Mouse (Mus musculus) intestine, embryonic 14.5 days (tissue): ENCODE results near the gene Os9. TPM values are rescaled to one million over a fixed set of nuclear protein-coding genes. Genes with fewer than 3 reads are reported as not detected.
A peak's percentile ranks its signal among the peaks of the same experiment; 100 is the strongest.

Source experiments
- ATAC-seq: fragments of 200-750 bp; cut with Nextera tagmentation; replicated peaks from 2 replicates; pipeline ENCODE4 v1.8.0; 2017; ENCODE audit warnings: low read depth, moderate number of reproducible peaks, moderate TSS enrichment, moderate library complexity; ENCODE audit not compliant: low FRiP score, low TSS enrichment
- DNase-seq: peaks from one replicate; pipeline ENCODE4 v3.0.0-alpha.2; 2018; ENCODE audit warnings: low spot score
- H3K27ac ChIP-seq: fragments of 300-500 bp; sonication (generic); 2 replicates; pipeline ENCODE4 v1.5.1; 2014; ENCODE audit warnings: low read depth, mild to moderate bottlenecking, control low read depth
- H3K27me3 ChIP-seq: fragments of 300-500 bp; sonication (generic); replicated peaks from 2 replicates; pipeline ENCODE4 v1.6.1; 2014; ENCODE audit warnings: low read length, control low read depth; ENCODE audit not compliant: control insufficient read depth, insufficient read depth
- H3K36me3 ChIP-seq: fragments of 300-500 bp; sonication (generic); 2 replicates; pipeline ENCODE4 v1.6.1; 2014; ENCODE audit warnings: low read length, control low read depth; ENCODE audit not compliant: control insufficient read depth, insufficient read depth
- H3K4me1 ChIP-seq: fragments of 300-500 bp; sonication (generic); replicated peaks from 2 replicates; pipeline ENCODE4 v1.6.1; 2014; ENCODE audit warnings: low read length, control low read depth, mixed read lengths; ENCODE audit not compliant: control insufficient read depth, insufficient read depth
- H3K4me2 ChIP-seq: fragments of 300-500 bp; sonication (generic); 2 replicates; pipeline ENCODE4 v1.6.1; 2014; ENCODE audit warnings: low read length
- H3K4me3 ChIP-seq: fragments of 300-500 bp; sonication (generic); 2 replicates; pipeline ENCODE4 v1.5.1; 2014; ENCODE audit warnings: low read depth, low read length, control low read depth, mixed read lengths
- H3K9ac ChIP-seq: fragments of 300-500 bp; sonication (generic); 2 replicates; pipeline ENCODE4 v1.6.1; 2014; ENCODE audit warnings: mild to moderate bottlenecking, low read length
- H3K9me3 ChIP-seq: fragments of 300-500 bp; sonication (generic); 2 replicates; pipeline ENCODE4 v1.6.1; 2016; ENCODE audit warnings: low read length, control low read depth; ENCODE audit not compliant: control insufficient read depth
- WGBS: fragments of 180-500 bp; shearing (Covaris S2); extraction: QIAGEN DNeasy Blood & Tissue Kit; methylation state at CpG from one replicate; pipeline ENCODE4 v1.1.7; 2014; 5-methylcytosine and 5-hydroxymethylcytosine counted together
- polyA plus RNA-seq: library from polyadenylated mRNA; unstranded; fragments of >200 nt; fragmentation: Nextera tagmentation; extraction: Ambion mirVana; gene quantifications from 2 replicates; pipeline ENCODE4 v1.2.1, GENCODE M21; 2014

Gene Os9
- polyA plus RNA-seq, 1 experiment from 2014 or later: 51.6 TPM

DNA sequence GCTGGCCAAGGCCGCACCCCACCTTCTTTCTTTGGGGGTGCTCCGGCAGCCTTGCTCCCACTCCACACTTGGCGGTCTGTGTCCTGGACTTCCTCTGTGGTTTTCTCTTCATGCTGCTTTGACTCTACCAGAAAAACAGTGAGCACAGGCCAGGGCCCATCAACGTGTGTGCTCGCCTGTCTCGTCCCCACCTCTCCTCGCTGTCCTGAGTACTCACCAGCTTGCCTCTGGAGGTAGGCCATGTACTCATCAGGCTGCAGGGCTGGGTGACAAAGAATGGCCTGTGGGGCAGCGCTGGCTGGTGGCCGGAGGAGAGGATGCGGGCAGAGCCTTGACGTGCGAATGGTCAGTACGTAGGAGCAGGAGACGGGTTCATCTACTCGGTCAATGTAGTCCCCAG lies 21.1 kb downstream of the Os9 start:
- ATAC-seq (0 out of 2 replicates have a peak, but pooled peaks have one; percentile 22), DNase-seq (no peak)
- Histone ChIP-seq H3K27ac (no peak overlapping the region), H3K27me3 (no peaks in the 10 kb centered on the region), H3K9me3 (no peaks in the 10 kb centered on the region), H3K9ac (no peak overlapping the region), H3K36me3 (peaks cover 36% of the 10 kb centered on the region), H3K4me1 (no peaks in the 10 kb centered on the region), H3K4me3 (no peak overlapping the region), H3K4me2 (no peak overlapping the region)
- 91% methylated on average over 15 of the region's 15 CpGs for WGBS

DNA sequence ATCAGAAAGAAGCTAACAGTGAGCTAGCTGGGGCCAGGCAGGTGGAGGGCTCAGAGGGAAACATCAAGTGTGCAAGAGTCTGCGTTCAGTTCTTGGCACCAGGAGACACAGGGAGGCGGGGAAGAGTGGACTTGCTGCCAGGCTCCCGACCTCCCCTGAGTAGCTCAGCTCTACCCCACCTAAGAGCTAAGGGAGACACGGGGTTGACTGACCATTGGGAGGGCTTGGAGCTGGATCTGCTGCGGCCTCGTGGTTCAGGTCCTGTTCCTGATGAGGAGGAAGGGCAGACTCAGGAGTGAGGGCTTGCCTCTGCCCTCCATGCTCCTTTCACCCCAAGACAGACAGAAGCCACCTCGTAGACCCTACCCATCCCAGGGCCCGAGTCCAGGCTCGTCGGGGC lies 21.7 kb downstream of the Os9 start:
- DNase-seq (no peak), ATAC-seq (no peak)
- WGBS: 87% methylated on average over 10 of the region's 10 CpGs

DNA sequence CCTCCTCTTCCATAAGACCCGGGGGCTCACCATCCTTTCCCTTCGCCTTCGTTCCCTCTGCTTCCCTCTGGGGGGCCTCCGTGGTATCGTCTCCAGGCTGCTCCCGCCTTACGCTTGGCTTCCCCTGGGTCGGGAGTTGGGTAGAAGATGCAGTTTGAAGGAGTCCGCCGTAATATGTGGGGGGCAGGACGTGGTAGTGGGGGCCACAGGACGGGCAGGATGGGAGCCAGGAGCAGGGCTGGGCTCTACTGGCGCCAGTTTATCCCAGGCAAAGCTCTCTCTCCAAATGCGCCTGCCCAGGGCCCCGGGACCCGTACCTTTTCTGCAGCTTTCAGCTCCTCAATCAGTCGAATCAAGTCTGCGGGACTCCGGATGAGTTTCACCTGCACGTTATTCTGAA lies 22.4 kb downstream of the Os9 start:
- H3K4me3 ChIP-seq: no peak overlapping the region
- H3K9me3 ChIP-seq: no peaks in the 10 kb centered on the region
- peaks cover under 1% of the 10 kb centered on the region; the same call in 1 of the 2 replicates for H3K27me3 ChIP-seq
- no peaks in the 10 kb centered on the region for H3K4me1 ChIP-seq
- no peak overlapping the region for H3K9ac ChIP-seq
- DNase-seq: no peak
- peaks cover 36% of the 10 kb centered on the region for H3K36me3 ChIP-seq
- H3K27ac ChIP-seq: no peak overlapping the region
- no peak for ATAC-seq
- whole genome bisulfite sequencing: 79% methylated on average over 20 of the region's 20 CpGs
- H3K4me2 ChIP-seq: no peak overlapping the region

More for the DNA sequence above, 21.7 kb downstream of the Os9 start:
- Histone ChIP-seq H3K9me3 (no peaks in the 10 kb centered on the region), H3K36me3 (peaks cover 36% of the 10 kb centered on the region), H3K9ac (no peak overlapping the region), H3K27me3 (no peaks in the 10 kb centered on the region), H3K27ac (no peak overlapping the region), H3K4me2 (no peak overlapping the region), H3K4me1 (no peaks in the 10 kb centered on the region), H3K4me3 (no peak overlapping the region)

DNA sequence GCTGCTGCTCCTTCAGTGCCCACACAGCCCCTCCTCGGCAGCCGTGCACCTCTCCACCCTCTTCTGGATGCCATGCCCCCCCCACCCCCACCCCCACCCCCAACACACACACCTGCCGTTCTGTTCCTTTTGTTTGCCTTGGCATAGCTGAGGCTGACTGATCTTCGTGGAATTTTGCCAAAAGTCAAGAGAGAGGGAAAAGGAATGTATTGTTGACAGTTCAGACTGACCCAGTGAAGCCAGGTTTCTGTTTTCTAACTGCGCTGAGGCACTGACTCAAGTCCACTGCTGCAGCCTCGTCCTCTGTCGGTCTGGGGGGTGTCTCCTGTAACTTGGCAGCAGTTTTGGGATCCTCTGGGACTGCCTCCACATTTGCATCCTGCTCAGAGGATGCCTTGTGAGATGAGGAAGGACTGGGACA lies 26.5 kb downstream of the Os9 start:
- no peak overlapping the region for H3K9ac ChIP-seq
- H3K27me3 ChIP-seq: peaks cover 42% of the 10 kb centered on the region
- H3K36me3 ChIP-seq: peaks cover 35% of the 10 kb centered on the region
- no peak overlapping the region for H3K4me3 ChIP-seq
- H3K27ac ChIP-seq: no peak overlapping the region
- no peak for DNase-seq
- WGBS: 31% methylated on average over 7 of the region's 7 CpGs
- no peak for ATAC-seq
- H3K4me2 ChIP-seq: no peak overlapping the region
- H3K9me3 ChIP-seq: no peaks in the 10 kb centered on the region
- no peaks in the 10 kb centered on the region for H3K4me1 ChIP-seq

DNA sequence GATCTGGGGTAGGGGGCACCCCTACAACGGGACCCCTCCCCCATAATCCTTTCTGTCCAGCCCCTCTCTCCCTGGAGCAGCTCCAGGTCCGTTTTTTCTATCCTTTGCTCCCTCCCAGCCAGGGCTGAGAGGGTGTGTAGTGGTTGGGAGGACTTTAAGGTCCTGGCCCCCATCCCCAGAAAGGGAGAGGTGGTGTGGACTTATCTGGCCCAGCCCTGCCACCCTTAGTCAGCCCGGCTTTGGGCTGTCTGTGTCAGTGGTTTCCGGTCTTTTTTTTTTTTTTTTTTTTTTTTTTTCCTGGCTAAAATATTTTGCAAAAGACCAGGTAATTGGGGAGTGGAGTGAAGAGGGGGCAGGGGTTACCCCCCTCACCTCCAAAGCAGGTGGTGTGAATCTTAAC lies 28.2 kb downstream of the Os9 start:
- Histone ChIP-seq H3K27ac (no peak overlapping the region), H3K4me1 (no peaks in the 10 kb centered on the region), H3K4me2 (no peak overlapping the region), H3K27me3 (peaks cover 54% of the 10 kb centered on the region), H3K9ac (no peak overlapping the region), H3K9me3 (no peaks in the 10 kb centered on the region), H3K4me3 (no peak overlapping the region), H3K36me3 (peaks cover 18% of the 10 kb centered on the region)
- ATAC-seq (no peak), DNase-seq (no peak)
- WGBS: 56% methylated on average over 4 of the region's 4 CpGs

DNA sequence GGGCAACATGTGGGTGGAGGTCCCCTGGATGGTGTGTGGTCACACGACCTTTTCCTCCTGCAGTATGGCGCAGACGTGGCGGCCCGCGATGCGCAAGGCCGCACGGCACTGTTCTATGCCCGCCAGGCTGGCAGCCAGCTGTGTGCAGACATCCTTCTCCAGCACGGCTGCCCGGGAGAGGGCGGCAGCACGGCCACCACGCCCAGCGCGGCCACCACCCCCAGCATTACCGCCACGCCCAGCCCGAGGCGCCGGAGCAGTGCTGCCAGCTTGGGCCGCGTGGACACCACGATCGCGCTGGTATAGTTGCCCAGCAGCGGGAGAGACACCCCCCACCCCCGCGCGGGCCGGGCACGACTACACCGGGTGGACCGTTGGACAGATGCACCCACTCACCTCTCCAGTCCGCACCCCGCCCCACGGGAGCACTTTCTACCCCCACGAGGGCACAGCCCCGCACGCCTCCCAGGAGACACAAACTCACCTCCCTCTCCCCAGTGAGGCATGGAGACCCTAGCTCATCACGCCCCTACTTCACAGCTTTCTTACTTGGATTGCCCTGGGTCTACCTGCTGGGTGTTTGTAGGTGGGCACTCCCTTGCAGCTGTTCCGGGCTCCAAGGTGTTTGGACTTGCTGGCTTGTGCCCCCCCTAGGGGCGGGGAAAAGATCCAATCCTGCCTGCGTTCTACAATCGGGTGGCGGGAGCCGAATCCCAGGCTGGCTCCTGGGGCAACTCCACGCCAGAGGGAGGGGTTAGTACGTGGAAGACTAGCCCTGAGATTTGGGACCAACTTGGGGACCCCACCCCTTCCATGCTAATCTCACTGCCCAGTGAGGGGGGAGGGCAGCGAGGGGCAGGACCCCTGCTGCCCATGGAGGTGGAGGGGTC lies 29.2 kb downstream of the Os9 start:
- Histone ChIP-seq H3K9me3 (no peaks in the 10 kb centered on the region), H3K4me1 (no peaks in the 10 kb centered on the region), H3K4me3 (no peak overlapping the region), H3K27me3 (peaks cover 61% of the 10 kb centered on the region), H3K9ac (no peak overlapping the region), H3K4me2 (peak overlapping the region; percentile 20), H3K36me3 (peaks cover 12% of the 10 kb centered on the region), H3K27ac (no peak overlapping the region)
- DNase-seq (no peak), ATAC-seq (0 out of 2 replicates have a peak, but pooled peaks have one; percentile 14)
- 8% methylated on average over 51 of the region's 51 CpGs for WGBS

DNA sequence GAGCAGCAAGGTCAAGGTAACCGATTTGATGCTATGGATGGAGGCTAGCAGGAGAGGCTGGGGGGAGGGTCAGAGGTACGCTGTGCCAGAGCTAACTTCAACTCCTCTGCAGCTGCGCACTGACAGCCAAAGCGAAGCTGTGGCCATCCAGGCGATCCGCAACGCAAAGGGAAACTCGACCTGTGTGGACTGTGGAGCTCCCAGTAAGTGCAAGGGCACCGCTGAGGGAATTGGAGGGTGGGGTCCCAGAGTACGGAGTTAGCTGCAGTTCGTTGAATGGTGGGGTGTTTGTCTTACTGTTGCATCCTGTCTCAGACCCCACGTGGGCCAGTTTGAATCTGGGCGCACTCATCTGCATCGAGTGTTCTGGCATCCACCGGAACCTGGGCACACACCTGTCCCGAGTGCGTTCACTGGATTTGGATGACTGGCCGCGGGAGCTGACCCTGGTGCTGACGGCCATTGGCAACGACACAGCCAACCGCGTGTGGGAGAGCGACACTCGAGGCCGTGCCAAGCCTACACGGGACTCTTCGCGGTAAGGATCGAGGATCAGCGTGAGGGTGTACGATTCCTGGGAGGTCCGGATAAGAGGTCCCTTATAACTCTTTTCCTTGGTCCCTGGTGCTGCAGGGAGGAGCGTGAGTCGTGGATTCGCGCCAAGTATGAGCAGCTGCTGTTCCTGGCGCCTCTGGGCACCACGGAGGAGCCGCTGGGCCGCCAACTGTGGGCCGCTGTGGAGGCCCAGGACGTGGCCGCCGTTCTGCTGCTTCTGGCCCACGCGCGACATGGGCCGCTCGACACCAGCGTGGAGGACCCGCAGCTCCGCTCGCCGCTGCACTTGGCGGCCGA lies 30.1 kb downstream of the Os9 start:
- Histone ChIP-seq H3K36me3 (peaks cover 2% of the 10 kb centered on the region; the same call in 1 of the 2 replicates), H3K4me1 (no peaks in the 10 kb centered on the region), H3K9me3 (no peaks in the 10 kb centered on the region), H3K4me2 (peak overlapping the region; percentile 20), H3K9ac (no peak overlapping the region), H3K4me3 (no peak overlapping the region), H3K27me3 (peaks cover 65% of the 10 kb centered on the region), H3K27ac (no peak overlapping the region)
- 9% methylated on average over 57 of the region's 57 CpGs for WGBS
- DNase-seq: peak; percentile 78
- no peak for ATAC-seq

DNA sequence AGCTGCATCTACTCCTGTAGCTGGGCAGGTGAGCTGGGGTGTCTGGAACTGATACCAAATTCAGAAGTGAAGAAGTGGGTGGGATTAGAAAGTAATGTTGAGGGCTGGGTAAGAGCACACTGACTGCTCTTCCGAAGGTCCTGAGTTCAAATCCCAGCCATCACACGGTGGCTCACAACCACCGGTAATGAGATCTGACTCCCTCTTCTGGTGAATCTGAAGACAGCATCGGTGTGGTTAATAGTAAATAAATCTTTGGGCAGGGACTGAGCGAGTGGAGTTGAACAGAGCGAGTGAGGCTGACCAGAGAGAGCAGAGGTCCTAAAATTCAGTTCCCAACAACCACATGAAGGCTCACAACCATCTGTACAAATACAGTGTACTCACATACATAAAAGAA lies 35.3 kb downstream of the Os9 start:
- Histone ChIP-seq H3K4me3 (no peak overlapping the region), H3K27ac (no peak overlapping the region), H3K36me3 (no peaks in the 10 kb centered on the region), H3K9me3 (no peaks in the 10 kb centered on the region), H3K9ac (no peak overlapping the region), H3K4me2 (no peak overlapping the region), H3K27me3 (peaks cover 70% of the 10 kb centered on the region), H3K4me1 (peaks cover 15% of the 10 kb centered on the region)
- DNase-seq (no peak), ATAC-seq (no peak)
- WGBS: 70% methylated on average over 6 of the region's 6 CpGs
